Mouse (Mus musculus): ENCODE data around the gene Arhgap23. TPM values are rescaled to one million over a fixed set of nuclear protein-coding genes. Genes with fewer than 3 reads are reported as not detected.

Arhgap23 gene
- polyA plus RNA-seq, 1 experiment from 2014 or later, result 6.4 TPM

GRCm38 (mm10) chr11:97485661-97486060 lies 70.3 kb downstream of the Arhgap23 start:
- no peaks in the 10 kb centered on the region for H3K9me3 ChIP-seq (ENCODE audit: control insufficient read depth, low read depth, low read length)
- H3K4me2 ChIP-seq (replicated peaks; ENCODE audit: low read depth, low read length), result no peak overlapping the region
- H3K4me1 ChIP-seq (ENCODE audit: control insufficient read depth, insufficient read depth, low read length), result no peaks in the 10 kb centered on the region
- H3K4me3 ChIP-seq (ENCODE audit: low read depth, low read length), result no peak overlapping the region
- peaks cover 50% of the 10 kb centered on the region for H3K36me3 ChIP-seq (ENCODE audit: control insufficient read depth, insufficient read depth, low read length)
- no peaks in the 10 kb centered on the region for H3K27me3 ChIP-seq (ENCODE audit: control insufficient read depth, insufficient read depth, low read length)
- no peak overlapping the region for H3K27ac ChIP-seq (ENCODE audit: low read length)
- no peak for ATAC-seq (ENCODE audit: insufficient number of reproducible peaks, insufficient read depth, low FRiP score, low read depth)
- WGBS, result 82% methylated on average over 8 of the region's 8 CpGs
- H3K9ac ChIP-seq (replicated peaks; ENCODE audit: low read depth, low read length), result no peak overlapping the region

- H3K4me1 ChIP-seq (ENCODE audit: control insufficient read depth, insufficient read depth, low read length), result no peaks in the 10 kb centered on the region
- H3K9ac ChIP-seq (replicated peaks; ENCODE audit: low read depth, low read length), result no peak overlapping the region
- no peak overlapping the region for H3K27ac ChIP-seq (ENCODE audit: low read length)
- peaks cover 52% of the 10 kb centered on the region for H3K36me3 ChIP-seq (ENCODE audit: control insufficient read depth, insufficient read depth, low read length)
- no peaks in the 10 kb centered on the region for H3K27me3 ChIP-seq (ENCODE audit: control insufficient read depth, insufficient read depth, low read length)
- no peak overlapping the region for H3K4me2 ChIP-seq (replicated peaks; ENCODE audit: low read depth, low read length)
- no peak for ATAC-seq (ENCODE audit: insufficient number of reproducible peaks, insufficient read depth, low FRiP score, low read depth)
- WGBS, result 64% methylated on average over 3 of the region's 3 CpGs
- H3K9me3 ChIP-seq (ENCODE audit: control insufficient read depth, low read depth, low read length), result no peaks in the 10 kb centered on the region
- H3K4me3 ChIP-seq (ENCODE audit: low read depth, low read length), result no peak overlapping the region
These were observed 72.3 kb downstream of the Arhgap23 start for GRCm38 (mm10) chr11:97487656-97488055.

- 33% methylated on average over 16 of the region's 16 CpGs for WGBS
- Histone ChIP-seq H3K9ac (replicated peaks; ENCODE audit: low read depth, low read length) (no peak overlapping the region), H3K9me3 (ENCODE audit: control insufficient read depth, low read depth, low read length) (no peaks in the 10 kb centered on the region), H3K27me3 (ENCODE audit: control insufficient read depth, insufficient read depth, low read length) (no peaks in the 10 kb centered on the region), H3K4me2 (replicated peaks; ENCODE audit: low read depth, low read length) (no peak overlapping the region), H3K4me1 (ENCODE audit: control insufficient read depth, insufficient read depth, low read length) (no peaks in the 10 kb centered on the region), H3K27ac (ENCODE audit: low read length) (no peak overlapping the region), H3K36me3 (ENCODE audit: control insufficient read depth, insufficient read depth, low read length) (peaks cover 54% of the 10 kb centered on the region), H3K4me3 (ENCODE audit: low read depth, low read length) (no peak overlapping the region)
- no peak for ATAC-seq (ENCODE audit: insufficient number of reproducible peaks, insufficient read depth, low FRiP score, low read depth)
These were observed 74.4 kb downstream of the Arhgap23 start for GRCm38 (mm10) chr11:97489589-97490324.

- no peak; the same call in 1 of the 2 replicates for ATAC-seq (ENCODE audit: insufficient number of reproducible peaks, insufficient read depth, low FRiP score, low read depth)
- no peaks in the 10 kb centered on the region for H3K4me1 ChIP-seq (ENCODE audit: control insufficient read depth, insufficient read depth, low read length)
- H3K9ac ChIP-seq (replicated peaks; ENCODE audit: low read depth, low read length), result no peak overlapping the region
- H3K27me3 ChIP-seq (ENCODE audit: control insufficient read depth, insufficient read depth, low read length), result no peaks in the 10 kb centered on the region
- peaks cover 41% of the 10 kb centered on the region for H3K36me3 ChIP-seq (ENCODE audit: control insufficient read depth, insufficient read depth, low read length)
- H3K4me2 ChIP-seq (replicated peaks; ENCODE audit: low read depth, low read length), result no peak overlapping the region
- no peaks in the 10 kb centered on the region for H3K9me3 ChIP-seq (ENCODE audit: control insufficient read depth, low read depth, low read length)
- 81% methylated on average over 10 of the region's 10 CpGs for WGBS
- no peak overlapping the region for H3K4me3 ChIP-seq (ENCODE audit: low read depth, low read length)
- no peak overlapping the region for H3K27ac ChIP-seq (ENCODE audit: low read length)
These were observed 76.3 kb downstream of the Arhgap23 start for GRCm38 (mm10) chr11:97491640-97492039.

- Histone ChIP-seq H3K4me2 (replicated peaks; ENCODE audit: low read depth, low read length) (no peak overlapping the region), H3K27ac (ENCODE audit: low read length) (no peak overlapping the region), H3K4me1 (ENCODE audit: control insufficient read depth, insufficient read depth, low read length) (no peaks in the 10 kb centered on the region), H3K9ac (replicated peaks; ENCODE audit: low read depth, low read length) (no peak overlapping the region), H3K4me3 (ENCODE audit: low read depth, low read length) (no peak overlapping the region), H3K36me3 (ENCODE audit: control insufficient read depth, insufficient read depth, low read length) (peaks cover 46% of the 10 kb centered on the region), H3K9me3 (ENCODE audit: control insufficient read depth, low read depth, low read length) (no peaks in the 10 kb centered on the region), H3K27me3 (ENCODE audit: control insufficient read depth, insufficient read depth, low read length) (no peaks in the 10 kb centered on the region)
- ATAC-seq (ENCODE audit: insufficient number of reproducible peaks, insufficient read depth, low FRiP score, low read depth), result no peak
- WGBS, result 89% methylated on average over 3 of the region's 3 CpGs
These were observed 77.5 kb downstream of the Arhgap23 start for GRCm38 (mm10) chr11:97492836-97493235.

GRCm38 (mm10) chr11:97497543-97497942 lies 82.2 kb downstream of the Arhgap23 start:
- peaks cover 25% of the 10 kb centered on the region; the same call in 1 of the 2 replicates for H3K27me3 ChIP-seq (ENCODE audit: control insufficient read depth, insufficient read depth, low read length)
- H3K27ac ChIP-seq (ENCODE audit: low read length), result no peak overlapping the region
- no peak overlapping the region for H3K4me3 ChIP-seq (ENCODE audit: low read depth, low read length)
- 0 out of 2 replicates have a peak, but pooled peaks cover 9% of the 10 kb centered on the region for H3K4me1 ChIP-seq (ENCODE audit: control insufficient read depth, insufficient read depth, low read length)
- no peak overlapping the region for H3K9ac ChIP-seq (replicated peaks; ENCODE audit: low read depth, low read length)
- ATAC-seq (ENCODE audit: insufficient number of reproducible peaks, insufficient read depth, low FRiP score, low read depth), result no peak
- no peaks in the 10 kb centered on the region for H3K9me3 ChIP-seq (ENCODE audit: control insufficient read depth, low read depth, low read length)
- WGBS, result 82% methylated on average over 4 of the region's 4 CpGs
- H3K4me2 ChIP-seq (replicated peaks; ENCODE audit: low read depth, low read length), result no peak overlapping the region
- H3K36me3 ChIP-seq (ENCODE audit: control insufficient read depth, insufficient read depth, low read length), result peaks cover 39% of the 10 kb centered on the region

GRCm38 (mm10) chr11:97499865-97500719 lies 84.8 kb downstream of the Arhgap23 start, which contains the start of gene 4933428G20Rik:
Gene 4933428G20Rik, minus strand, starts transcription at chr11:97500340.
- Histone ChIP-seq H3K9me3 (ENCODE audit: control insufficient read depth, low read depth, low read length) (no peaks in the 10 kb centered on the region), H3K27me3 (ENCODE audit: control insufficient read depth, insufficient read depth, low read length) (peaks cover 25% of the 10 kb centered on the region; the same call in 1 of the 2 replicates), H3K27ac (ENCODE audit: low read length) (no peak within 1 kb of the TSS), H3K4me3 (ENCODE audit: low read depth, low read length) (peak within 1 kb of the TSS; percentile 18), H3K36me3 (ENCODE audit: control insufficient read depth, insufficient read depth, low read length) (peaks cover 25% of the 10 kb centered on the region), H3K9ac (replicated peaks; ENCODE audit: low read depth, low read length) (no peak within 1 kb of the TSS), H3K4me1 (ENCODE audit: control insufficient read depth, insufficient read depth, low read length) (0 out of 2 replicates have a peak, but pooled peaks cover 9% of the 10 kb centered on the region), H3K4me2 (replicated peaks; ENCODE audit: low read depth, low read length) (peak within 1 kb of the TSS; percentile 35)
- no peak for ATAC-seq (ENCODE audit: insufficient number of reproducible peaks, insufficient read depth, low FRiP score, low read depth)
- WGBS, result 22% methylated on average over 76 of the region's 88 CpGs

DNA sequence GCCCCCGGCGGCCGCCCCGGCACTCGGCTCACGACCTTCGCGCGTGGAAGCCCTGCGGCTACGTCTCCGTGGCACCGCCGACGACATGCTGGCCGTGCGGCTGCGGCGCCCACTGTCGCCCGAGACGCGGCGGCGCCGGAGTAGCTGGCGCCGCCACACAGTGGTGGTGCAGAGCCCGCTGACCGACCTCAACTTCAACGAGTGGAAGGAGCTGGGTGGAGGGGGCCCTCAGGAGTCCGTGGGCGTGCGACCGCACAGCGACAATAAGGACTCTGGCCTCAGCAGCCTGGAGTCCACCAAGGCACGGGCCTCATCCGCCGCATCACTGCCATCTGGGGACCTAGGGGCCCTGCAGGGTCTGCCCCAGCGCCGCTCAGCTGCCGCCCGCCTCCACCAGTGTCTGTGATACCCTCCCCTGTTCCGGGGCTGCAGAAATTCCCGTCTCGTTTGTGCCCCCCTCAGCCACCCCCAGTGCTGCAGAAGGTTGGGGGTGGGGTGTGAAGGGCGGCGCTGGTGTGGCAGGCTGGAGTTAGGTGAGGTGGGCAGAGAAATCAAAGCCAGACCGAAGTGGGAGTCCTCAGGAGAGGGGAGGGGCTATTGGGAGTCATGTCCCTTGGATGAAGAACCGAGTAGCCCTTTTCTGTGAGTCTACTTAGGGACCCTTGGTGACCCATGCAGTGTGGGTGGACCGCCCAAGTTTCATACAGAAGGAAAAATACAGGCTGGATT lies 85.6 kb downstream of the Arhgap23 start:
- H3K4me1 ChIP-seq (ENCODE audit: control insufficient read depth, insufficient read depth, low read length), result 0 out of 2 replicates have a peak, but pooled peaks cover 9% of the 10 kb centered on the region
- H3K4me3 ChIP-seq (ENCODE audit: low read depth, low read length), result peak overlapping the region; percentile 18
- H3K27ac ChIP-seq (ENCODE audit: low read length), result no peak overlapping the region
- H3K27me3 ChIP-seq (ENCODE audit: control insufficient read depth, insufficient read depth, low read length), result peaks cover 25% of the 10 kb centered on the region; the same call in 1 of the 2 replicates
- no peak overlapping the region for H3K9ac ChIP-seq (replicated peaks; ENCODE audit: low read depth, low read length)
- H3K4me2 ChIP-seq (replicated peaks; ENCODE audit: low read depth, low read length), result peak overlapping the region; percentile 35
- peaks cover 25% of the 10 kb centered on the region for H3K36me3 ChIP-seq (ENCODE audit: control insufficient read depth, insufficient read depth, low read length)
- no peak for ATAC-seq (ENCODE audit: insufficient number of reproducible peaks, insufficient read depth, low FRiP score, low read depth)
- WGBS, result 34% methylated on average over 51 of the region's 51 CpGs
- H3K9me3 ChIP-seq (ENCODE audit: control insufficient read depth, low read depth, low read length), result no peaks in the 10 kb centered on the region

All from stomach, embryonic 14.5 days (tissue).